Mouse (Mus musculus) cerebellum, adult 9-11 months (tissue): ENCODE measurements around the gene Parvb.
"Not testable (repeated sequence)": the region's sequence is repeated elsewhere in the genome, so short reads cannot be mapped to it uniquely, and the experiment has no call there.

Experiments used
- DNase-seq: peaks from one replicate; pipeline ENCODE4 v3.0.0; 2022

Gene Parvb

DNA sequence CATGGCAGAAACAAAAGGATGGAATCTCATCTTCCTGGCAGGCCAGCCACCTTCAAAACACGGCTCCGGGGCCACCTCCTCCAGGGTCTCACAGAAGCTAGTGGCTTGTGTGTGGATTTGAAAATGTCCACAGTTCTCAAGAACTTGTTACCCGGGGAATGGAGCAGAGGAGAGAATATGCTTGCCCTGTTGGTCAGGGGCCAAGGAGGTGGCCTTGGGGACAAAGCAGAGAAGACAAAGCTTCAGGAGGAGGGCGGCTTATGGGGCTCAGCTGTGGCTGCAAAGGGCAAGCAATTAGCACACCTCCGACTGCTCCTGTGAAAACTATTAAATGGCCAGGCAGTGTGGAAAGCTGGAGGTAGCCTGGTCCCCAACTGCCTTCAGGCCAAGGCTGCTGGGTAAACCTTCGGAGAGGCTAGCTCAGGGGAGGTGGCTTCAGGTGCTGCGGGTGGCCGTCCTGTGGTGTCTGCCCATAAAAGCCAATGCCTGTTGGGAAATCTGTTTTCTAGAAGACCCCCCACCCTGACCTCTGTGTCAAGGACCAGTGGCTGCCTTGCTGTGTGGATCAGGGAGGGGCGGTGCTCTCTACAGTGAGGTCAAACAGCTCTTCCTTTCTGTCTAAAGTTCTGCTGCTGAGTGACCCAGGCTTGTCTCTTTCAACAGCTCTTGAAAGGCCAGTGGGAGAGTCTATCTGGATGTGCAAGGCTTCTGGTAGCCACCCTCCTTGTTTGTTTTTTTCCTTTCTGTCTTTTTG, 26.9 kb downstream of the Parvb start:
- DNase-seq = no peak

DNA sequence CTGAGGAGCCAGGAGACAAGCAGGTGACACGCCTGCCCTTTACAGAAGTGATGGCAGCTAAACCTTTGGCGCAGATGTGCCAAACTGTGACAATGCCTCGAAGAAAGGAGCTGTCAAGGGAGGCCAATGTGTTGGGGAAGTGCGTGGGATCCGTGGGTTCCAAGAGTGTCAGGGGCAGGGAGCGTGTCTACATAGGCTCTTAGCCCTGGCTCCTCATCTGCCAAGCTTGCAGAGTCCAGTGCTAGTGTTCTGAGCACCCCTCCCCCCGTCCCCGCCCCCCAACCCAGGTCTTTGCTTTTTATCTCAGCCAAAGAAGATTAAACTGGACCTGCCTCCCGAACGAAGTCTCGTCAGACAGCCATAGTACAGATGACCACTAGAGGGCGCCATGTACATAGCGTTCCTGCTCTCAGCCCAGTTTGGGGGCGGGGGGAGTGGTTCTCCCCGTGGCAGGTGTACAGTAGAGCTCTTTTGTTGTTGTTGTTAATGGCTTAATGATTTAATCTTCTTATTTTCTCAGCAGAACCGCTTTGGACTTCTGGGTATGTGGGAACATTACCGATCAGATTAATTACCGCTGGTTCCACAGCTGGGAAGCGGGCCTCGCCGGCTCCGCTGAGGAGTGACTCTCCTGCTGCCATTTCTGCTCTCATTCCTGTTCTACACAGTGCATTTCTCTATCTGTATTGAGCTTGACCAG, 28.4 kb downstream of the Parvb start:
- peak; percentile 67 for DNase-seq

DNA sequence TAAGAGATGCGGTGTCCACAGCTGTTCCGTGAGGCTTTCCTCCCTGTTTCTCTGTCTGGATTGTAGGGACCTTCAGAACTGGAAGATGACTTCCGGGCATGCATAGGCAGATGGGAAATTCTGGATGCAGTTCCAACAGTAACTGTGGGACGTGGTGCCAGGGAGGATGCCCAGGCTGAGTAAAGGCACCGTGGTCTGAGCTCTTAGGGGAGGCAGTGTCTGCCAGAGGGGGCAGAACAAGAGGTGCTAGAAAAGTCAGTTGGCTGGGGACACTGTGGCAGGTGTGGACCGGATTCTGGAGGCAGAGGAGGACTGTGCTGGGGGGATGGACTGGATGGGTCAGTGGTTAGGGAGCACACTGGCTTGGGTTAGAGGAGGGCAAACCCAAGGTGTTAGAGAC, 30.8 kb downstream of the Parvb start:
- DNase-seq = no peak

DNA sequence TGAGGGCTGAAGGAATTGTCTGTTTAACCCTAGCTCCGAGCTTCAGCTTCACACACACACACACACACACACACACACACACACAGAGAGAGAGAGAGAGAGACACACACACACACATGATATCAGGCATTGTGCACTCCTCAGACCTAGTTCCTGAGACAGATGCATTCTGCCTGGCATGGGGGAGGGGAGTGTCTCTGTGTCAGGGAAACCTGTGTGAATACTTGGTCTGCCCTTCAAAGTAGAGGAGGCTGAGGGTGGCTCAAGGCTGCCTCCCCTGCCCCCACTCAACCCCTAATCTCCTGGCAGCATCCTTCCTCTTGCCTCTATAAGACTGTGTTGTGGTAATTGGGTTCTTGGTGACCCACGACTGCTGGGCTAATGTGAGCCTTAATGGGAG, 31.7 kb downstream of the Parvb start:
- no peak for DNase-seq

DNA sequence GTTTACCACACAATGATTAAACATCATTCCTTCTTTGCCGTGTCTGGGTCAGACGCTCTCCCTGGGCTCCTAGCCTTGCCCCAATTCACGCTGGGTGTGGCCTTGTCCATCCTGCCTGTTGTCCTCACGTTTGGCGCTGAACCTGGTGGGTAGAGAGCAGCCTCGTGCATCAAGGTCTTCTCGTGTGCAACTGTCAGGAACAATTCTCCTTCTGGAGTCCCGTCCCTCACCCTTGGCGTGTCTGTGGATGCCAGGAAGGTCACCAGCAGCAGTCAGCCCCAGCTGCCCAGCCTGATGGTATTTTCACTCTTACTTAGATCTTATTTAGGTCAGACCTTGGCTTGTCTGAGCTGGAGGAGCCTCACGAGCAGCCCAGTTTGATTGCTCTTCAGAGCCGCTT, 33.3 kb downstream of the Parvb start:
- DNase-seq = no peak

DNA sequence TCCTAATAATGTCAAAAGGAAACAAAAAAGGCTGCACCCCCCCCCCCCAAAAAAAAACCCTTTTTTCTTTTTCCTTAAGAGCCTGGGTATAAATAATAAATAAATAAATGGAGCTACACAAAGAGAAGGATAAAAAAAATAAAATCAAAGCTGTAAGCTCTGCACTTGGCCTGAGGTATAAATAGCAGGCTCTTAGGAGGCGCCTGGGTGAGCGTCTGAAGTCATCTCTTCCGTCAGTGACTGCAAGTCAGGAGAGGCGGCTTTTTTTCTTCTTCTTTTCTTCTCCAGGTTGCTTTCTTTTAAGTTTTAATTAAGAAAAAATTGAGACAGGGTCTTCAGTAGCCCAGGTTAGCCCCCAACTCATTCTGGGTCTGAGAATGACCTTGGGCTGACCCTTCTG, 34.4 kb downstream of the Parvb start:
- no peak for DNase-seq

DNA sequence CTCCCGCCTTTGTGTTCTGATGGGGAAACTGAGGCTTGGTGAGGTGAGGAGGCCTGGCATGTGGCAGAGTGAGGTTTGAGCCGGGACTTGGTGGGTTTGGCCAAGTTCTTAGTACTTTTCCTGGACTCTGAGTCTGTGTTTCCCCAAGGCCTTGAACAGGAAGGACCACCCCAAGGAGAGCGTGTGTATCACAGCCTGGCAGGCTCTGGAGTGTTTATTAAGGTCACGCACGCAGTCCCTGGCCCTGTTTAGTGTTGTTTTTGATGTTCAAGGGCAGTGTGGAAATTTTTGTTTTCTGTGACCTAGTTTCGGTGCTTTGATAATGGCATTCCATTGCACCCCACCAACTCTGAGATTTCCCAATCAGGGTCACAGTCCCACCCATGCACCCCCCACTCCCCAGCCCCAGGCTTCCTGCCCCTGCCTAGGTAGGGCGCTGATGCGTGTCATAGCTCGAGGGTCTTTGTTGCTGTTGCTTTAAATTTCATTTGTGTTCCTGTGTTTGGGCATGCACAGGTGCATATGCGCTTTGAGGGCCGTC, 35.9 kb downstream of the Parvb start:
- no peak for DNase-seq

DNA sequence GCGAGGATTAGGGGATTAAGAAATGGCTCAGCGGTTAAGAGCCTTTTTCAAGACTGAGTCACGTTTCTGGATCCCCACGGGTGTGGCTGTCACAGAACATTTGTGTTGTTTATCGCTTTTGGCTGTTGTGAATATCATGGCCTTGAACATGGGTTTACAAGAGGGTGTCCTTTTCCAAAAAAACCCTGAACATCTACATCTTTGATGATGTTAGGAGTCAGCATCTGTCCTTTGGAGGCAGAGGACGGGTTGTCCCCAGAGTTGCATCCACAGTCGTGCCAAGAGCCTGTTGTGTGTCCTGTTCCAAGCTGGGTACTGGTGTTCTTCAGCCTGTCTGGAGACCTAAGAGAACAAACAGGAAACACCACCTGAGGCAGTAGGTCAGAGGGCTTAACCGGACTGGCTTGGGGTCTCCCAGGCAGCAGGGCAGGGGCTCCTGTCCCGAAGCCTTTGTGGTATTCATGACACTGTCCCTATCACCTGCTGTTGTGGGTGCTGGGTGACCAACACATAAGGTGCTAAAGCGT, 37.3 kb downstream of the Parvb start:
- no peak for DNase-seq

DNA sequence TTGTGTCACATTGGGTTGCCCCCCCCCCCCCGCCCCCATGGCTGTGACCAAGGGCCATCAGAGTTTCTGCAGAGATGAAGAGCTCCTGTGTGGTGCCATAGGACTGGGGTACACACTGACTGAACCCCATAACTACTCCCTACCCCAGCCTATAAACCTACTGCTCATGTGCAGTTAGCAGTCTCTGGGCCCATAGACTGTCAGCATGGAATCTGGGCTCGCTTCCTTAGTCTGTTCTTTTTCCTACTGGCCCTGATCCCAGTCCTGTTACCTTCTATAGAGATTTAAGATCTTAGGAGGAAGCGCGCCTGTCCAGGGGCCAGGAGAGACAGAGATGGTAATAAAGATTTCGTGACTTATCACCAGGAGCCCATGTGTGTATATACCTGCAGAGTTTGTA, 38.2 kb downstream of the Parvb start:
- DNase-seq = no peak

DNA sequence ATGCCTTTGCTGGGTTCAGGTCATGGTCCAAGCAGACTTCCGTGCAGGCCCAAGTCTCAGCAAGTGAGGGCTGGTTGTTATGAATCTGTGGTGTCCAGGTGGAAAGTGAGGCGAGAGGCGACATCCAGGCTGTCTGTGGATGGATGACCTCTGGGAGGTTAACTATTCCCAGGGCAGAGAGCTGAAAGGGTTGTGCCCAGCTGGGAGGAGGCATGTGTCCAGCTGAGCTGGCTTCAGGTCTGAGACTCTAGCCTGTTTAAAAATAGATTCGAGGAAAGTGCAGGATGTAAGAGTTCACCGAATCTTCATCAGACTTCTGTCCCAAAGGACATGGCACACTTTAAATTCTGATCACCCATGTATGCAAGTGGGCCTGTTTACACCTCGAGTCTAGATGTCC, 38.6 kb downstream of the Parvb start:
- no peak for DNase-seq

DNA sequence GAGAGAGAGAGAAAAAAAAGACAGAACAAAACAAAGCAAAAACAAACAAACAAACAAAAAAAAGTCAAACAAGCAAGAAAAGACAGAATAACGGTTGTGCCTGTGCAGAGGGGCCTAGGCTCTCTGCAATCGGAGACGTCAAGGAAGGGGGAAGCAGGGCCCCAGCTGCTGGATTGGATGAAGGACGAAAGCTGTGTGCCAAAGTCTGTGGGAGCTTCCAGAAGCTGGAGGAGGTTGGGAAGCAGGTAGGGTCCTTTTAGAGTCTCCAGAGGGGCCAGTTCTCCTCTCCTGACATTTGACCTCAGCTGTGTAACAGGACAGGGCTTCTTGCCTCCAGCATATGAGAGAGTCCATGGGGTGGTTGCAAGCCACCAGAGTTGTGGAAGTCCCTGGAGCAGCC, 44.2 kb downstream of the Parvb start:
- no peak for DNase-seq

DNA sequence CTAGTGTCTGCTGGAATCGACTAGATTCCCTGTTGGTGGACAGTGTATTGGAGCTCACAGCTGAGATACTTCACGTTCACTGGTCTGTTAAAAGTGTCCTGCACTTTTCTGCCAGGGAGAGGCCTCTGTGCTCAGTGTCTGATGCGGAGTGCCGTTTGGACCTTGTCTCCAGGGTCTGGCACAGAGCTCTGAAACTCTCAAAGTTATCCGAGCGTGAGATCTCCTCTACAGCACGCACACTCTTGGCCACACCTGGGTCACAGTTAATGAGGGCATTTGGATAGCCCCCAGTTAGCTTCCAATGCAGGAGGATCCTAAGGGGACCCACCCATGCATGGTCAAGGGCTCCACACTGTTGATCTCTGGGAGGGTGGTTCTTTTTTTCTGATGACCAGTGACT, 46.2 kb downstream of the Parvb start:
- DNase-seq = no peak

DNA sequence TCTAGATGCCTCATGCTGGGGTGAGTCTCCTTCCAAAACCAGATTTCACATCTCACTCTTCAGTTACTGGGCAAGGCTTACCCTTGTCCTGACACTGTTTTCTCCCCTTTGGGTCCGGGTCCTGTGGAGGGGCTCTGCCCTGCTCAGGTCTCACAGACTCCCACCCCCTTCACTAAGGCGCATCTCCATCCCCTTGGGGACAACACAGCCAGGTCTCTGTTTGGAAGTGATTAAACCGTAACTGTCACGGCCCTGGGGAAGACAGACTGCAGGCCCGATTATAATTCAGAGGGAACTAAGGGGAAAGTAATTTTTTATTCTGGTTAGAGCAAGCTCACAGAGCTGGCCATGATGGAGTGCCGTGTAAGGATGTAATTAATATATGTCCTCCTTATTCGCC, 46.8 kb downstream of the Parvb start:
- DNase-seq = no peak

DNA sequence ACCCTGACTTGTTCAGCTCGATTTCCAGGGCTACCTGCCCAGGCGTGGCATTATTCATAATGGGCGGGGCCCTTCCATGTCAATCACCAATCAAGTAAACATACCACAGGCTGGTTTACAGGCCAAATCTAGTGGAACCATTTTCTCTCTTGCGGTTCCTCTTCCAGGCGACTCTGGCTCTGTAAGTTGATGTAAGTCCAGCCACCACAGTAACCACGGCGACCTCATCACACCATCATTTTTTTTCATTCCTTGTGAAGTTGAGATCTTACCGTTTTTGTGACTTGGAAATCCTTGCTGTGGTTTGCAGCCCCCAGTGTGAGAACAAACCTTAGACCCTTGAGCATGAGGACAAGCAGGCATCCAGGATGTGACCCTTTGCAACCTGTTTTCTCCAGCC, 48.5 kb downstream of the Parvb start:
- DNase-seq = no peak

DNA sequence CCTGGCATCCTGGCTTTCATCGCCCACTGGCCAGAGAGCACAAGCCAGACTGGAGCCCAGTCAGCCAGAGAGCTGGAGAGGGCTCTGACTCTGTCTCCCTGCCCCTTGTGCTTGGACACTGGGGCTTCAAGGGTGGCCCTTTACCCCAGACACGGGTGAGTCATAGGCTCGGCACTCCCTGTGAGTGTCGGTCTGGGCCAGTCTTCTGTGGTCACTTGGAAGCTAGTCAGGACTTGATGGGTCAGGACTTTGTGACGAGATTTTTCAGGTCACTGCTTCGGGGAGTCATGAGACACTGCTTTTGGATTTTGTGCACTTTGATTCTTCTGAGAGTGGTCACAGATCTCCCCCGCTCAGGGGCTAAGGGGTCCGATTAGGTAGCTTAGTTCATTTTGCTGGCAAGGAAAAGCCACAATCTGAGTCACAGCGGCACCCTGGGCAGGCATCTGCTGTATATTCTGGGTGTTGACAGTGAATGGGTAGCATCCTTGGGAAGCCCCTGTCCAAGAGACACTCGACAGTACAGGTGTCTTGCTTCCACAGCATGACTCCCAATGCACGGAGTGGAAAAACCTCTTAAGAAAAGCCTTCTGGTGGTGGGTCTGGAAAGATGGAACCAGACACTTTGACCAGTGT, 49.0 kb downstream of the Parvb start:
- DNase-seq = no peak

DNA sequence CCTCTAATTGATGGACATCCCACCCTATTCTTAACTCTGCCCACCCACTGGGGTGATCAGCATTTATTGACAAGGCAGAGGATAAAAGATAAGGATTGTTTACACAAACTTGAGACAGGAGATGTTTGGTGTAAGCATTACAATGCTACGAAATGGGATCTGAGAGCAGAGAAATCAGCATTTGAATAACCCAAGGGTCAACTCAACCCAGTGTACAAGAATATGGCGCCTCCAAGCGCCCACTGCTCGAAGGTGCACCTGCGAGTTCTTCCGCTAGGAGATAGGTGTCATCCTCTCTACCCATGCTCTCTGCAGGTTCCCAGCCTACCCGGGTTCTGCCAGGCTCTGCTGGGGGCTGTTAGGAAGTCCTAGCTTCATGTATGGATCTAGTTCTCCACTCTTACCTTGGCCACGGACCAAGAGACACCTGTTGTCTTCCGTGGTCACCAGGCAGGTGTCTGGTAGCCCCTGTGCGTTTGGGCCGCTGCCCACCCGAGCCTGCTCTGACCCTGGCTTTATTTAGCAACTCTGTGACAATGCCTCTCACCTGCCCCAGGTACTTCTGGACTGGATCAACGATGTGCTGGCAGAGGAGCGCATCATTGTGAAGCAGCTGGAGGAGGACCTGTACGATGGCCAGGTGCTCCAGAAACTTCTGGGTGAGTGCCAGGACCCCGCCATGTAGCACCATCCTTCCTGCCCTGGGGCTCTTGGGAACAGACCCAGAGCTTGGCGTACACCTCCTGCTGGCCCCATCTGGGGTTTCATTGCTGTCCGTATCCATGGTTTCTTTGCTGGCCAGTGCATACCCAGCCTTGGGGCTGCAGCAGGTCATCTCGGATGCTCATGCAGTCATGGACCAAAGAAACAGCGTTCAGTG, 50.6 kb downstream of the Parvb start:
- DNase-seq = peak; percentile 44

DNA sequence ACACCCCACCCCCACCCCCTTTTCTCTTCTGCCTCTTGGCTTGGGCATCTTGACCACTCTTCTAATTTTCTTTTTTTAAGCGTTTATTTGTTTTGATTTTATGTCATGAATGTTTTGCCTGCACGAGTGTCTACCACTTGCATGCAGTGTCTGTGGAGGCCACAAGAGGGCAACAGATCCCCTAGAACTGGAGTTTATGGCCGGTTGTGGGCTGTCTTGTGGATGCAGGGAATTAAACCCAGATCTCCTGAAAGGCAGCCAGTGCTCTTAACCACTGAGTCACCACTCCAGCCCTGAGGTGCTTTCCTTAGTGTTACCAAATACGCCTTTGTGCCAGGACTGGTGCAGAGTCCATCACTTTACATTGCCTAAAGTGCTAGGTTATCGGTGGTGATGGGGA, 52.2 kb downstream of the Parvb start:
- no peak for DNase-seq

DNA sequence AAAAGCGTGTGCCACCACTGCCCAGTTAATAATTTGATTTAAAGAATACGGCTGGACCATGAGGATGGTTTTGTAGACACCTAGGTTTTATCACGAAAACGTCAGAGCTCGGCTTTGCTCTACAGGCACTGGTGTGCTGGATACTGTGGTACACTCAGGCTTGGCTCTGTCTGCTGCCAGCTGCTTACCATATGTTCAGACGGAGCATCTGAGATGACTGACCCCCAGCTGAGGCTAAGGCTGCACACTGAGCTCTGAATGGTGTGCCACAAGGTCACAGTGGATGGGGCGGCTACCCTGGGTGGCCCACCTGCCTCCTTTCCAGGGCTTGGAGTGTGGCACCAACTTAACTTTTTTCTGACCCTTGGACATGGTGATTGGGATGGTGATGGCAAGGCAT, 53.6 kb downstream of the Parvb start:
- no peak for DNase-seq

DNA sequence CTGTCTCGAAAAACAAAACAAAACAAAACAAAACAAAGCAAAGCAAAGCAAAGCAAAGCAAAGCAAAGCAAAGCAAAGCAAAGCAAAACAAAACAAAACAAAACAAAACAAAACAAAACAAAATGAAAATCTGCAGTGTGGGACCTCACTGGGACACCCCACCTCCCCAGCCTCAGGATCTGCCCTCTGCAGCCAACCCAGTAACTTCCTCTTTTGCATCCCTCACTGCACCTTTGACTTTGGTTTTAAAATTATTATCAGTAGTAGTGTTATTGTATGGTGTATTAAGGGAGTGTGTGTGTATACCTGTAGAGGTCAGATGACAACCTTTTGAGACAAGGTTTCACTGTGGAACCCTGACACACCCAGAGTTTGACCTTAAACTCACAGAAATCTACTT, 57.1 kb downstream of the Parvb start:
- DNase-seq = not testable (repeated sequence)

DNA sequence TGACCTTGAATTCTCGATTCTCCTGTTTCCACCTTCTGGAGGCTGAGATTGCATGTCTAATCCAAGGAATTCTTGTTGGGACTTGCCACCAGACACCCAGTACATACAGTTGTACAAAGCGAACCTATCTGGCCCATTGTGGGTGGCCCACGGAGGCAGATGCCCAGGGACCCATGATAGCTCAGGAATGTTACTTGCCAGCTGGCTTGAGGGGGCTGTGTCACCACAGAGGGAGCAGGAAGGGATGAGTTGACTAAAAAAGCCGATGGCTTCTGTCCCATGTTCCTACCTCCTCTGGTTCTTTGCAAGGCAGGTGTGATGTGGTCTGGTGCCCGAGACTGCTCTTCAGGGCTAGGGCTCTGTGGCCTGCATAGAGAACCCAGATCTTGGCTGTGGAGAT, 59.3 kb downstream of the Parvb start:
- DNase-seq = no peak

DNA sequence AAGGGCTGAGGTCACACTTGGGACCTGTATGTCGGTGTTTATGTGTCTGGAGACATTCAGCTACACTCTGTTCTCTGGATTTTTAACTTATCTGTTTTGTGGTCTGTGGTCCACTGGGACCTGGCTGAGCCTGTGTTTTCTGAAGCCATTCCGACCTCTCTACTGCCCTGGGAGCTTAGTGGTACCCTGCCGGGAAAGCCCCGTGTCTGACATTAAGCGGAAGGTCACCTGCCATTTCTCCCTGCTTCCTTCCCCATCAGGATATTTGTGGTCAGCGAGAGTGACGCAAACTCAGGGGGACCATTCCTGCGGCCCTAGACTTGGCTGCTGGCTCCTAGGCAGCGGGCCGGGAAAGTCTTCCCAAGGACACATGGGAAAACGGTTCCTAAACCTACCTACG, 61.7 kb downstream of the Parvb start:
- no peak for DNase-seq

DNA sequence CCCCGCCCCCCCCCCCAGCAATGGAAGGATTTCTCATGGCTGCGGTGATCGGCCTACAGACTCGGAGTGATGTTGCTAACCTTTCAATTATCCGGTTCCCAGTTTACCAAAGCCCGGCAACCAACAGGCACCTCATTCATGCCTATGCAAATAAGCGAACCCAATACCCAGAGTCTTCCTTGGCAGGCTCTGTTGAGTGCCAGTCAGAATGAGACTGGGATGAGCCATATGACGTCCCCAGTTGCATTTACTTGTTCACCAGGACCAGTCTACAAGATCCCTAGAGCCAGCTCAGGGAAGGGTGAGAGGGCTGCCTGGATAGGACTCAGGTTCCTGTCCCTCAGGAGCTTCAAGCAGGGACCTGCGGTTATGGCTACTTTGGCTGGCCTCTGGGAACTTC, 62.5 kb downstream of the Parvb start:
- DNase-seq = no peak

DNA sequence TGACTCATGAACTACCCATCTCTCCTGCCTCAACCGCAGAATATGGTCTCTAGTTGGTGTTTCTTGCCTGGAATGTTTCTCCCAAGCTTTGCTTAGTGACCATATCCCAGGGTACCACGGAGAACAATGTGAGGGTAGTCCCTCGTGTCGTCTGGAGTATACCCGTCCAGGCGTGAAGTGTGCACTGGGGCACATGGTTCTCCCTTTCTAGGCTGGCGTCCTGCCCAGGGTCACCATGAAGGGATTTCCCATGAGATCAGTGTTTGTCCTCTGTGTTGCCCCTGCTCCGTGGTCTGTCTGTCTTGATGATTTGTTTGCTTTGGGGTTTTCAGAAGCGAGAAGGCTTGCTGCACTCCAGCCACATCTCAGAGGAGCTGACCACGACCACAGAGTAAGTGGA, 63.4 kb downstream of the Parvb start:
- DNase-seq = no peak
